Mouse (Mus musculus): Measurements from ENCODE around the gene Fgfr2.
A peak's percentile ranks its signal among the peaks of the same experiment; 100 is the strongest.
"Not testable (repeated sequence)": the region's sequence is repeated elsewhere in the genome, so short reads cannot be mapped to it uniquely, and the experiment has no call there.

The Fgfr2 gene

DNA sequence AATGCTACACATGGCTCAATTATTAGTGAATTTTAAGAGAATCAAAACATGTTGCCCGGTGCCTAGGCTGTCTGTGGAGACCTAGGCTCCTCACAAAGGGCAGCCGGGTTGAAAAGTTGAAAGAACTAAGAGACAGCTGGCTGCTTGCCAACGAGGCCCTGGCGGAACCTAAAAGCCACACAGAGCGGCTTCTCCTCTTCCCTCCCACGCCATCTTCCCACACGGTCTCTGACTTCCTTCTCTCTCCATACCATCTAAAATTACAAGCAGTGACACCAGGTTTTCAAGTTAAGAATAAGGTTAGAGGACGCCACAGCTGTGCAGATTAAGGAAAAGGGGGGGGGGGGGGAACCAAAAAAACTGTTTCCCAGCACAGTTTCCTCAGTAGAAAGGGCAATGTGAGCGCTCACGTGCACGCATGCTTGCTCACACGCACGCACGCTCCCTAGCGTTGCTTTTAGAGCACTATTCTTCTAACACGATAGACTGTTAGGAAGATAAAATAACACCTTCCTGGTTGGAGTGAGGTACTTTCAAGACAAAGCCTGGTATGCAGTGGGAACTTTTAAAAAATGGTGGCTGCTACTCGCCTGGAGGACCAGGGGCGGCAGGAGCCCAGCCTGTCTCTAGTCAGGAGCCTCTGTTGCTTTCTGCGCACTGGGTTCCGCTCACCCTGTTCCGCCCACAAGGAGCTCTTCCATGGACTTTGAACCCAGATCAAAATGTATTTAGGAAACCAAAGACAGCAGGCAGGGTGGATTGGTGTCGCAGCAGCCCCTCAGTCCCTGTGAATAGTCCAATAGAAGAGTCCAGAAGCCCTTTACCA lies 2491.4 kb downstream of the Fgfr2 start:
- DNase-seq (ENCODE audit: low read depth): no peak

DNA sequence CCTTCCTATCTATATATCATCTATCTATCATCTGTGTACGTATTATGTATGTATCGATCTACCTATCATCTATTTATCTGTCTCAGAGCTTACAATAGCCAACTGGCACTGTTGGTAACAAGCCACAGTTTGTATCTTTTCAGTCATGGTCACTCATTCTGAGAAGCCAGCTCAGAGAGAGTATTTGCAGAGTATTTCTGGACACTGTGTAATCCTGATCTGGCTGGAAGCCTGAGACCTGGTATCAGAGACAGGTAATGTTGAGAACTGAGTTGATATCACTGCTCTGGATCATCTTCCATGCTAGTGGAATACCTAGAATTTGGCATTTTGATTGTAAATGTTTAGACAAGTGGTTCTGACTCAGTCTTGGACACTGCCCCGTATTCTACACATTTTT lies 2492.2 kb downstream of the Fgfr2 start:
- DNase-seq (ENCODE audit: low read depth): no peak

DNA sequence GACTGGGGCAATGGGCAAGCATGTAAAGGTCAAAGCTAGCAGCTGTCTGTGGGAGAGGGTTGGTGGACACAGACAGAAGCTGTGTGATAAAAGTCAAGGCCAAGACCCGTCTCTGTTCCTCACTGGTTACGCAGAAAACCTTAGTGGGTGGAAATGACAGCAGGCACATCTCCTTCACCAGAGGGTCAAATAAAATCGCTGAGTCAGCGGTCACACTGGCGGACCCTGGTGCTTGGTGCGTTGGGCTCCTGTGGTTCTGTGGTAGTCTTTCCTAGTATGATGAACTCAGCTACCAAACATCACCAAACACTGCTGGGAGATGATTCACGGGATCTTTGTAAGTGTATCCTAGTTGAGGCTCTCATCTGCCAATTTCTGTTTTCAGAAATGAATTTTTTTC lies 2493.2 kb downstream of the Fgfr2 start:
- DNase-seq (ENCODE audit: low read depth): no peak

DNA sequence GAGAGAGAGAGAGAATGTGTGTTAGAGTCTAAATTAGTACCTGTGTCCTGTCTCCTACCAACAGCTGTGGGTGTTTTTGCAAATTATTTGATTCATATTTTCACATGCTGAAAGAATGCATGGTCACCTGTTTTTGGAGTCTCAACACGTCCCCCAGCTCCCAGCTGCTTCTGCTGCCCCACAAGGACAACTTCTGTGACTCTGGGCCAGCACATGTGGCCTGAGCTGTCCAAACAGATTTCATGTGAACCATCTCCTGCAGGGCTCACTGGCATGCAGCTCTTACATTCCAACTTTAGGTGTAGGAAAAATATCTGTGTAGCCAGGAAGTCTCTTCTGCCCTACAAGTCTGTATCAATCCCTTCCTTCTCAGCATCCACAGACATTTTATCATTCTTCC lies 2494.5 kb downstream of the Fgfr2 start:
- DNase-seq (ENCODE audit: low read depth): peak; percentile 55

DNA sequence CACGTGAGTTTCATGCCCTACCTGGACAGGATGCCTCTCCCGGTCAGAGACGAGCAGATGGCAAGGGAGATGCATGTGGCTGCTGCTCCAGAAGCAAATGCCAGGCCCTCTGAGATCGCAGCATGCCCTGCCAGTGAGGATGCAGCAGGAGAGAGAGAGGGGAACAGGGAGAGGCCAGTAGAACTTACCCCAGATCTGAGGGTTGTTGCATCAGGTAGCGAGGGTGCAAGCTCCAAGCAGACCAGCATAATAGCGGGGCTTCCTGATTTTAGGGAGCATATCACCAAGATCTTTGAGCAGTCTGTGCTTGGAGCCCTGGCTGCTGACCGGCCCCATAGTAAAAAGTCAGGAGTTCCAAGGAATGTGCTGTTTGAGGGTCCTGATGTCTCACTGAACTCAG lies 2497.8 kb downstream of the Fgfr2 start:
- DNase-seq (ENCODE audit: low read depth): no peak

DNA sequence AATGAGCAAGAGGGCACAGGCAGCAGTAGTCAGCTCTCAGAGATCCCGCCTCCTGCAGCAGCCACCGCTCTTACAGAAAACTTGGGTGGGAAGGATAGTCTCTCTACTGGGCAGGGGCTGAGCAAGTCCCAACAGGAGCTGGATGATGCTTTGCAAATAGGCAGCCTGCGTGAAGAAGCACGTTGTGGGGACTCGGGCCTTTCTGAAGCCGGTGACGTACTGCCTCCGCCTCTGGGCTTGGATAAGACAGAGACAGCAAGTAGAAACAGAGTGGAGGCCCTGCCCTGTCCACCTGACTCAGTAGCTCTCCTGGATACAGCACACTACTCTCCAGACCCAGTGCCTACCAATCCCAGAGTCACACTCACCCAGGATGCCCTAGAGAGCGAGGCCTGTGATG lies 2498.9 kb downstream of the Fgfr2 start:
- no peak for DNase-seq (ENCODE audit: low read depth)

DNA sequence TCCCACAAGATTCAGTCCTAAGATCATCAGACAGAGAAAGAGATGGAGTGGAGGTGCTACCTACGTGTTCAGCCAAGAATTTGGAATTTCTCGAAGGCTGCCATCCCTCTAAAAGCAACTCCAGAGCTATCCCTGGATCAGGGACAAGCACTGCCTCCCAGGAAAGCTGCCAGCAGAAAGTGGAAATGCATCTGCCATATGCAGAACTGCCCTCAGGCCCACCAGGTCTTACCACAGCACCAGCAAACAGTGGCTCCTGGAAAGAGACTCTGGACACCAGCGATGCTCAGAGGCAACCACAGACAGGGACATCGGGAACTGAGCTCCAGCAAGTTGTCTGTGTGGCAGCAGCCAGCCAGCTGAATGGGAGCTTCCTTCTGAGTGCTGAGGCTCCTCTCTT lies 2500.8 kb downstream of the Fgfr2 start:
- no peak for DNase-seq (ENCODE audit: low read depth)

DNA sequence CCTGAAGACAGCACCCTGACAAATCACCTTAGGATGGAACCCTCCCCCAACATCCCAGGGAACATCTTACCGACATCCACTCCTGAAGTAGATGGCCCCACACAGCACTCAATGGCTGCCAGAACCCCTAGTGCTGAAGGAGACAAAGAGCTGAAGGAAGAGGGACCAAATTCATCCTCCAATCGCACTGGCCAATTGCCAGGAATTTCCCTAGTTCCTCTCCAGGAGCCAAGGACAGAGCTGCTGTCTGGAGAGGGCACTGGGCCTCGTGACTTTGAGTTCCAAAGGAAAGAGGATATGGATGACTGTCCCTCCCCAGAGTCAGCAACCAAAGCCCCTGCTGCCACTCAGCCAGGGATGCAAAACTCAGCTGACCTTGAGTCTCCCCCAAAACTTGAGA lies 2501.2 kb downstream of the Fgfr2 start:
- peak; percentile 19 for DNase-seq (ENCODE audit: low read depth)

DNA sequence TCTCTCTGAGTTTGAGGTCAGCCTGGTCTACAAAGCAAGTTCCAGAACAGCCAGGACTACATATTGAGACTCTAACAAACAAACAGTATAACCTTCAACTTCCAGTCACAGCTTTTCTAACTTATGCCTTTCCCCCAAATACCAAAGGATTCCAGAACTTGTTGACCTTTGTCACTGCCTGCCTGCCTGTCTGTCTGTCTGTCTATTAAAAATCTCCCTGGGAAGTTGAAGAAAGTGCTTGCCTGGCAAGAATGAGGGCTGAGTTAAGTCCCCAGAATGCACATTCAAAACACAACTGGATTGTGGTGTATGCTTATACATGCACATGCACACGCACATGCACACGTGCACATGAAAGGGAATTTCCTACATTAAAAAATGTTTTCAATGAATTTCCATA lies 2502.1 kb downstream of the Fgfr2 start:
- DNase-seq (ENCODE audit: low read depth): no peak

DNA sequence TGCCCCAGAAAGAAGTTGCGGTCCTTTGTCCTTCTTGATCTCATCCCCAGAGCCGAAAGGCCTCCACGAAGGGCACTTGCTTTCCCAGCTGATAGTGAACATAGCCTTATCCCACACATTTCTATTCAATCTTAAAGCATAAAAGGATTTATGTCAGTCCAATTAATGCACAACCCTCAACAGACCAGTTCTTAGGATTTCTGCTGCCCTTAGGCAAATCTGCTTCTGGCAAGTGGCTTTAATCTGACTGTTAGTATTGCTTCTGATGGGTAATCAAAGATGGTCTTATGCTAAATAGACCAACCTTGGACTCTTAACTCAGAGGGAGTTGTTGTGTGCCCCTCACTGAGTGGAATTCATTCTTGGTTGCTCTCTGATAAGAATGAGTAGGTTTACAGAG lies 2505.6 kb downstream of the Fgfr2 start:
- no peak for DNase-seq (ENCODE audit: low read depth)

DNA sequence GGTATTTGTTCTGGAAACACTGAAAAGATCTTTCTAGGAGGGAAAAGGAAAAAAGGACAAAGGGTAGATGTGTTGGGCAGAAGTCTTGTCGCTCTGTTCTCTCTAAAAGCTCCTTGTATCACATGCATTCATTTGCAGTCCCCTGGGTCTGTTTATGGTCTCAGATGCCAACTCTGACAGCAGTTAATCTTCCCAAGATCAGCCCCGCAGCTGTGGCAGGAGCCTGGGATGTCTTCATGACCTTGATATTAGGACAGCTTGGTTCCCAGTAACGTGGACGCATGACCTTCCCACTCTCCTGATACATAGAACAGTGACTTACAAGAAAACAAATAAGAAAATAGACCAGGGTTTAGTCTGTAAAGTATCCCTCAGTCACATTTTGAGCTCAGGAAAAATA lies 2509.2 kb downstream of the Fgfr2 start:
- DNase-seq (ENCODE audit: low read depth): no peak

DNA sequence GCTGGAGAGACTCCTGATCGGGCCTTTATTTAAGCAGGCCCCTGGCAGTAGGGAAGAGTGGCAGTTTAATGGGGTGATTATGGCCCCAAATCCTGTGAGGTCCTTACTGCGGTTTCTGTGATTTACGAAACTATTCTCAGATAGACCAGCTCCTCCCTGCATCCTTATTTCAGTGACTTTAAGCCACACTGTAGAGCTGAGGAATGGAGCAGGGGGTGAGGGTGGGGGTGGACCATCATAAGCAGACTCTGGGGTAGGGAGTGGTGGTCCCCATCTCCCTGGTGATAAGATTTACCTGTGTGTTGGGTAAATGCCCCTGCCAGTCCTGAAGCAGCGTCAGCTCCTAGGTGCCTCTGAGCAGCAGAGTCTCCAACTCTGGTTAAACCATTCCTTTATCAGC lies 2516.2 kb downstream of the Fgfr2 start:
- no peak for DNase-seq (ENCODE audit: low read depth)

DNA sequence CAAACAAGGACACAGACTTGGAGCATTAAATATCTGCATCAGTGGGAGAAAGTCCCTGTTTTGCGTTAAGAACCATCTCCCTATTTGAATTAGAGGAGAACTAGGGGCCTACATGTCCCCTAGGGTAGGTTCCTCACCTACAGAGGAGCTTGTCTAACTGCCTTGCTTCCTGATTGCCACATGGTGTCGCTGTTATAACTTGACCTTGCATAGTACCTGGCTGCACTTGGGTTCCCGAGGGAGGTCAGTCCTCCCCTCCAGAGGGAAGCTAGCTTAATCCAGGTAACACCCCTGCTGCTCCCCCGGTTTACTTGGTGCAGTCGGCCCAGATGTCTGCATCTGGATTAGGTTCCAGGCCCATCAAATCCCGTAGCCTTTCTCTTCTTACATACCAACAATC lies 2518.0 kb downstream of the Fgfr2 start:
- peak; percentile 41 for DNase-seq (ENCODE audit: low read depth)

DNA sequence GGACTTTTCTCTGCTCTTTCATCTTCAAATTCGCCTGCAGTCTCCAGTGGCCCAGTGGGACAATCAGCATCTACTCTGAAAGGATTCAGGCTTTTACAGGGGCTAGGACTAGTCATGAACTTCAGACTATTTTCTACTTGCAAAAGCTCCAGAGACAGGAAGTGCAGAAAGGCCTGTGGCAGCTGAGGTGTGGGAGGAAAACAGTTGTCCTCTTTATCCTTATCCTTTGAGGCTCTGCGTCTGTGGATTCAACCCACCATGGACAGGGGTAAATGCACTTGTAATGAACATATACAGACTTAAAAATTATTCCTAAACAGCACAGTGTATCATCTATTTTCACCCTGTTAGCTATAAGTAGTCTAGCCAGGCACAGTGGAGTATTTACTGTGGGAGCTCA lies 2518.8 kb downstream of the Fgfr2 start:
- no peak for DNase-seq (ENCODE audit: low read depth)

DNA sequence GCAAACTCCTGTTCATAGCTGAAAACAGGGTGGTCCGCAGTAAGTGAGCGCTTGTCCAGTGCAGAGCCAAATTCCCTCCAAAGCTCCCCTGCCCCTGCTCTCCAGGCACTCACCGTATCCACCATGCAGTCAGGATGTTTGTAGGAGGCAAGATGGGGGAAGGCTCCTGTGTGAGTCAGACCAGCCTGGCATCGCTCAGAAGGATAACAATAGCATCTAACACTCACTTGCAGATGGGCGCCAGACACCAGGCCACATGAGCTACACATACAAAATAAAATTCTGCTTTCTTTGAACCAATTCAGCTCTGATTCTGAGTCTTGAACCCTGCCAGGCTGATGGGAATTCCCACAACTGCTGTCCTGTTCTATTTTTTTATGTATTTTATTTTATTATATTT lies 2519.6 kb downstream of the Fgfr2 start:
- peak; percentile 17 for DNase-seq (ENCODE audit: low read depth)

DNA sequence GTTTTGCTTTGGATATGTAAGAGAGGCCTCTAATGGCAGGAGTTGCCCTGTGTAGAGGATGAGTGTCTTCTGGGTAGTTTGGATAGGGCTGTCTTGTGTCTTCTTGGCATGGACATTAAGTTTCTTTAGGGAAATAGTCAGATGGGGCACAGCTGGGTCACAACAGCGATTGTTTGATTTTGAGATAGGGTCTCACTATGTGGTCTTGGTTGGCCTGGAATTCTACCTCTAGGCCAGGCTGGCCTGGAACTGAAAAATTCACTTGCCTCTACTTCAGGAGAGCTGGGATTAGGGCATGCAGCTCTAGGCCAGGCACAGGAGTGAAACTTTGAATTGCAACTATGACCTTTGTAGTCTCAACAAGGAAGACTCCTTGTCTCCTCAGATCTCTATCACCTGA lies 2520.3 kb downstream of the Fgfr2 start:
- no peak for DNase-seq (ENCODE audit: low read depth)

DNA sequence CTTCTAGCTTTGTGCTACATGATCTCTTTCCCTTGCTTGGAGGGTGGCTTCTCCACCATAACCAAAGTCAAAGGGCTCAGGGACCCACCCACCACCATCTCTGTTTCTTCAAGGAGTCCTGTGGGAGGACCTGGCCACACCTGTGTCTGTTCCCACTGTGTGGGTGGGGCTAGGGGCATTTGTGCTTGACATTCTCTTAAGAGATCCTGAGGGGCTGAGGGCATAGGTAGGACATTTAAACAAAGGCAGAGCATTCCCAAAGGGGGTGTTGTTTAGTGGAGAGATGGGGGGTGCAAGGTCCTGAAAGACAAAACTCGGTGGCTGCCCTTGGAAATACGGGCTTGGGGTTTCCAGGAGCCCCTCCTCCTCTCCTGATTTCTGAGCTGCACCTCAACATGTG lies 2522.6 kb downstream of the Fgfr2 start:
- no peak for DNase-seq (ENCODE audit: low read depth)

DNA sequence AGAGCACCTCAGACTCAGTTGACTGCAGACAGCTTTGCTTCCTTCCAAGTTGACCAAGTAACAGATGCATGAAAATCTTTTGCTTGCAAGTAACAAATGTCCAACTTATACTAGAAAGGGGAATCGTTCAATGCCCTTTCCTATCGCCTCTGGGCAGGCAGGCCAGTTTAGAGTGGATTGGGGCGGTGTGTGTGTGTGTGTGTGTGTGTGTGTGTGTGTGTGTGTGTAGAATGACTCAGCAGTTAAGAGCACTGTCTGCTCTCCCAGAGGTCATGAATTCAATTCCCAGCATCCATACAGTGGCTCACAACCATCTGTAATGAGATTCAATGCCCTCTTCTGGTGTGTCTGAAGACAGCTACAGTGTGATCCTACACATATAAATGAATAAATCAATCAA lies 2523.1 kb downstream of the Fgfr2 start:
- DNase-seq (ENCODE audit: low read depth): no peak

DNA sequence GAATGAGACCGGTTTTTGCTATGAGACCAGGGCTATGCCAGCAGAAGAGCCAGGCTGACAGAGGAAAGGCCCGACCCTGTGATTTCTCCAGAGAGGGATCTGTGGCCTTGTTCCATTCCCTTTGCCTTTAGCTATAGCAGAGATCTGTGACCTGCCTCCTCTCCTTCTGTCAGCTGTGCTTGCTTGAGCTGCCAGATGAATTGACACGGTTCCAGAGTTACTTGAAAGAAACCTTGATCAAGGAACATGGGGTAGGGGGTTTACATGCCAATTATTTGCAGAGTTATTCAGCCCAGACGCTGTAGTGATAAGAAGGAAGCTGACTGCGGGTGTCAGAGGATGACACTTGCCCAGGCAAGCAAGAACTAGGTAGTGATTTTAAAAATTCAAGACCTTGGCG lies 2525.6 kb downstream of the Fgfr2 start:
- no peak for DNase-seq (ENCODE audit: low read depth)

DNA sequence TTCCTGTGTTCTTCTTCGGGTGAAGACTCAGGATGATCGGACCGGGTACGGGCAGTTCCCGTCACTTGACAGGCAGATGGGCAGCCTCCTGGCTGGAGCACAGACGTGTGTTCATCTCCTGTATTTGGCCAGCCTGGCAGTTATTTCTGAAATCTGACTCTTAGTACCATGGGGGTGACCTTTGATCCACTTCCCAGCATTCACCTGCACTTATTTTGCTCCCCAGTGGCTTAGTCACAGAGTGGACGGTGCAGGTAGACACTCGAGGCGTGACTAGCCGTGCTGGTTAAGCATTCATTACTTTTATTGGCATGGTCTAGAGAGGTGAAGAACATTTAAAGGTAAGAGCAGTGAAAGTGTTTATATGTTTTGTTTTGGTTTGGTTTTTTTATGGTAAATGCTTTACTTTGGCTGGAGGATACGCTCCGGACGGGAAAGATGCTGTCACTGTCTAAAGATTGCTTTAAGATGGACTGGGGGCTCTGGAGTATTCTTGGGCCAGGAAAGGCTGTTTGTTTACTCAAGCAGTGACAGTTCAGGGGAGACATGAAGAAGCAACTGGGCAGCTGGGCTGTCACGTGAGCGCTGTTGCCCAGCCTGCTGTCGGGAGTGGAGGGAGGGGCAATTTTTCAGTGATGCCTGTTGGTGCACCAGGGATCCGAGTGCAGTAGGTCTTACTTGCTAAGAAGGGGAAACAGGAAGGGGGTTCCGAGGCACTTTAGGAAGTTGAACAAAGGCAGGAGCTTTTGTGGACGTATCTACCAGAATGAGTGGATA lies 2526.9 kb downstream of the Fgfr2 start:
- DNase-seq (ENCODE audit: low read depth): not testable (repeated sequence)

DNA sequence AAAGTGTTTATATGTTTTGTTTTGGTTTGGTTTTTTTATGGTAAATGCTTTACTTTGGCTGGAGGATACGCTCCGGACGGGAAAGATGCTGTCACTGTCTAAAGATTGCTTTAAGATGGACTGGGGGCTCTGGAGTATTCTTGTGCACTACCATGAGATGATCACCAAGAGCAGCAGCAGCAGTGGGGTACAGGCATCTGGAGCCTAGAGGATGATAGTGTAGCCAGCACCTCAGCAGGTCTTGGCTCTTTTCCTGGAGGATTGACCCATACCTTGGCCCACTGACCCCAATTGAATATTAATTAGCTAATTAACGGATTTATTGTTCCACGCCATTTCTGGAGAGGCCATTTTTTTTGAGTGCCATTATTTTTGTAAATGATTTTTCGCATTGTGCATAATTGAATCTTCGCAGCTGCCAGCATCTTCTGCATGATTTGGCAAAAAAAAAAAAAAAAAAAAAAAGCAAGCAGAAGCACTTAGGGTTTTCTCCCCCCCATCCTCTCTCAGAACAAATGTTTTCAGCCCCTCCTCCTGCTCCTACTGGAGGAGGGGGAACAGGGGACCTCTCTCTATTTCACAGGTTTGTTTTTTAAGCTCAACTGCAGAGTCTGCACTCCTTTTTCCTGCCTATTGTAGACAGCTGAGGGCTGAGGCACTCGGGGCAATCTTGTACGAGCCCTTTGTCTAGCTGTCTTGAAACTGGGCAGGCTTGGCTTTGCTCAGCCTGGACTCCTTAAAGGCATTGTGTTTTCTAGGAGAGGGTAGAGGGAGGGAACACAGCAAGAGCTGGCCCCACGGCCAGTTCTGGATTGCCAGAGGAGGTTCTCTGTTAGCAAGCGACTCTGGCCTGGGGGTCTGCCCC lies 2529.5 kb downstream of the Fgfr2 start:
- DNase-seq (ENCODE audit: low read depth): not testable (repeated sequence)

DNA sequence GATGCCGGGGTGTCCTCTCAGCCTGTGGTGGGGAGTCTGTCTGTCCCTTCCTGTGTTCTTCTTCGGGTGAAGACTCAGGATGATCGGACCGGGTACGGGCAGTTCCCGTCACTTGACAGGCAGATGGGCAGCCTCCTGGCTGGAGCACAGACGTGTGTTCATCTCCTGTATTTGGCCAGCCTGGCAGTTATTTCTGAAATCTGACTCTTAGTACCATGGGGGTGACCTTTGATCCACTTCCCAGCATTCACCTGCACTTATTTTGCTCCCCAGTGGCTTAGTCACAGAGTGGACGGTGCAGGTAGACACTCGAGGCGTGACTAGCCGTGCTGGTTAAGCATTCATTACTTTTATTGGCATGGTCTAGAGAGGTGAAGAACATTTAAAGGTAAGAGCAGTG lies 2530.2 kb downstream of the Fgfr2 start:
- not testable (repeated sequence) for DNase-seq (ENCODE audit: low read depth)

Measured in NIH3T3 (cell line).